Mouse (Mus musculus) hindlimb bud, embryonic 11.5 days (tissue): ENCODE data around the gene Fkbp9.

ENCODE experiments used
- DNase-seq: peaks from one replicate; pipeline ENCODE4 v3.0.0-alpha.2; 2012; ENCODE audit warnings: low read depth, low spot score; ENCODE audit errors: extremely low spot score

Fkbp9 gene

GRCm38 (mm10) chr6:56831697-56832406 lies at the start of gene Fkbp9:
Fkbp9 (plus strand) TSS chr6:56832059.
- peak; percentile 64 for DNase-seq

GRCm38 (mm10) chr6:56783561-56784272 lies 48.1 kb upstream of the Fkbp9 start:
- no peak for DNase-seq

GRCm38 (mm10) chr6:56785068-56785467 lies 46.8 kb upstream of the Fkbp9 start:
- DNase-seq, result no peak

GRCm38 (mm10) chr6:56787668-56788067 lies 44.2 kb upstream of the Fkbp9 start:
- DNase-seq, result no peak

- DNase-seq, result no peak
These were observed 42.5 kb upstream of the Fkbp9 start for GRCm38 (mm10) chr6:56789336-56789735.

- no peak for DNase-seq
These were observed 37.0 kb upstream of the Fkbp9 start for GRCm38 (mm10) chr6:56794834-56795233.

- no peak for DNase-seq
These were observed 35.6 kb upstream of the Fkbp9 start for GRCm38 (mm10) chr6:56796232-56796631.

- DNase-seq, result peak; percentile 31
These were observed 35.2 kb upstream of the Fkbp9 start for GRCm38 (mm10) chr6:56796668-56797141.

- DNase-seq, result peak; percentile 63
These were observed 34.3 kb upstream of the Fkbp9 start, which contains the start of gene Kbtbd2 for GRCm38 (mm10) chr6:56797311-56798151. Kbtbd2 (minus strand) TSS chr6:56797813.

GRCm38 (mm10) chr6:56798152-56798465 lies 33.8 kb upstream of the Fkbp9 start:
- DNase-seq, result peak; percentile 5

- DNase-seq, result no peak
These were observed 26.8 kb upstream of the Fkbp9 start for GRCm38 (mm10) chr6:56805026-56805425.

- no peak for DNase-seq
These were observed 25.7 kb upstream of the Fkbp9 start for GRCm38 (mm10) chr6:56806195-56806594.

GRCm38 (mm10) chr6:56808656-56809055 lies 23.2 kb upstream of the Fkbp9 start:
- no peak for DNase-seq

- DNase-seq, result no peak
These were observed 18.5 kb upstream of the Fkbp9 start for GRCm38 (mm10) chr6:56813332-56813731.

- DNase-seq, result no peak
These were observed 13.3 kb upstream of the Fkbp9 start for GRCm38 (mm10) chr6:56818436-56819123.

- DNase-seq, result no peak
These were observed 12.8 kb upstream of the Fkbp9 start for GRCm38 (mm10) chr6:56819124-56819487.

GRCm38 (mm10) chr6:56825657-56826056 lies 6.2 kb upstream of the Fkbp9 start:
- DNase-seq, result no peak

GRCm38 (mm10) chr6:56832407-56832796 lies 543 bp downstream of the Fkbp9 start:
- no peak for DNase-seq

- DNase-seq, result no peak
These were observed 971 bp downstream of the Fkbp9 start for GRCm38 (mm10) chr6:56832830-56833229.

- DNase-seq, result no peak
These were observed 2.9 kb downstream of the Fkbp9 start for GRCm38 (mm10) chr6:56834769-56835168.

GRCm38 (mm10) chr6:56835532-56835931 lies 3.7 kb downstream of the Fkbp9 start:
- DNase-seq, result no peak
